Mouse (Mus musculus): Measurements from ENCODE around the gene 1810046K07Rik.

Gene 1810046K07Rik

GRCm38 (mm10) chr9:51305146-51305545 lies 23.6 kb downstream of the 1810046K07Rik start:
- peak in 1 of 2 experiments; percentile 12 for DNase-seq (ENCODE audit: low spot score in 2 of 2)

DNA sequence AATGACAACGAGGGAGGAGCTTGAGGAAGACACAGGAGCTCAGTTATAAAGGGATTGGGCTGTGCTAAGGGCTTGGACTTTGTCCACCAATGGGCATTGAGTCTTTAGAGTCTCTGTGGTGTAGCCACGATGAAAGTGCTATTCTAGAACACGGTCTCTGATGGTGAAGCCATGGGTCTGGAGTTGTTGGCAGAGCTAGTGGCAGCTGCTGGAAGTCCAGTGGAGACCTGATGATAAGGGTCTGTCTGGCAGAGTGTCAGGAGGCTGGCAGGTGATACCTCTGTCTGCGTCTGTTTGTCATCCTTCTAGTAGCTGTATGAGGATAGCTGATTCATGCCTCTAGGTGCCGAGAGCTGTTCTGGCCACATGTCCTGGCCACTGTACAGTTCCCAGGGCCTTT lies 24.7 kb downstream of the 1810046K07Rik start:
- DNase-seq (ENCODE audit: low spot score in 2 of 2) = no peak

DNA sequence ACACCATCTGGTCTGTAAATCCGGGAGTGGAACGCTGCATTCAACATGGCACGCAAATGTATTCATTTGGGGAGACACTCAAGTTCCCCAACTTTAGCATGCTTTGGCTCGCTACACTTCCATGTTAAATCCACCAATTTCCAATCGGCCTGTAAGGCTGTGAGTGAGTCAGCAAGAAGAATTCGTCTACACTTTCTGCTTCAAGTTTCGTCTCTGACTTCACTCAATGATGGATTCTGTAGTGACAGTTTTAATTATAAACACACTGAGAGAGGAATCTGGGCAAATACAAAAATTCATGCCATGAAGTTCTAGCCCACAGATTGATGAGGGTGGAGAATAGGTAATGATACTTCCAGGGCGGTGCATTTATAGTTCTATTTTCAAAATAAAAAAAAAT lies 35.2 kb downstream of the 1810046K07Rik start:
- no peak for DNase-seq (ENCODE audit: low spot score in 2 of 2)

GRCm38 (mm10) chr9:51292674-51293073 lies 36.0 kb downstream of the 1810046K07Rik start:
- peak; percentile 68 to 76 for DNase-seq (ENCODE audit: low spot score in 2 of 2)

GRCm38 (mm10) chr9:51290980-51291379 lies 37.7 kb downstream of the 1810046K07Rik start:
- no peak for DNase-seq (ENCODE audit: low spot score in 2 of 2)

- no peak for DNase-seq (ENCODE audit: low spot score in 2 of 2)
These were observed 42.6 kb downstream of the 1810046K07Rik start for GRCm38 (mm10) chr9:51286079-51286478.

GRCm38 (mm10) chr9:51278500-51279381 lies 50.0 kb downstream of the 1810046K07Rik start, which contains the start of gene Colca2:
Gene Colca2 (minus strand): TSS chr9:51278569.
- DNase-seq (ENCODE audit: low spot score in 2 of 2) = peak; percentile 18 to 36

GRCm38 (mm10) chr9:51277834-51278498 lies 50.8 kb downstream of the 1810046K07Rik start:
- no peak for DNase-seq (ENCODE audit: low spot score in 2 of 2)

DNA sequence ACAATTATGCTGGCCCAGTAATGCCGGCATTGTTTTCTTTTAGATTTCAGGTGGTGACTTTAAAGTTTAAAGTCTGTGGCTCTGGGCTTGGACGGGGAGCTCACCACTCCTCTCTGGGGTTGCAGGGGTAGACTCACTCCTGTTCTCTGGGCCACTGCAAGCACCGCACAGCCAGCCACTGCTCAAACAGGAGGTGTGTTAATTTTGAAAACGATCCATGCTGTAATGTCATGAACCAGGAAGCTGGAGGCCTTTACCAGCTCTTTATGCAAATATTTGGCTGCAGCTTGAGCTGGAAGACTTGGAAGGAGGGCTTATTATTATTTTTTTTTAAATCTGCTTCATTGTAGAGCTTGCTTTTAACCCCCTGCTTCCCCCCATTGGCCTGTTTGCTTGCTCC lies 54.0 kb downstream of the 1810046K07Rik start:
- DNase-seq (ENCODE audit: low spot score in 2 of 2) = no peak

DNA sequence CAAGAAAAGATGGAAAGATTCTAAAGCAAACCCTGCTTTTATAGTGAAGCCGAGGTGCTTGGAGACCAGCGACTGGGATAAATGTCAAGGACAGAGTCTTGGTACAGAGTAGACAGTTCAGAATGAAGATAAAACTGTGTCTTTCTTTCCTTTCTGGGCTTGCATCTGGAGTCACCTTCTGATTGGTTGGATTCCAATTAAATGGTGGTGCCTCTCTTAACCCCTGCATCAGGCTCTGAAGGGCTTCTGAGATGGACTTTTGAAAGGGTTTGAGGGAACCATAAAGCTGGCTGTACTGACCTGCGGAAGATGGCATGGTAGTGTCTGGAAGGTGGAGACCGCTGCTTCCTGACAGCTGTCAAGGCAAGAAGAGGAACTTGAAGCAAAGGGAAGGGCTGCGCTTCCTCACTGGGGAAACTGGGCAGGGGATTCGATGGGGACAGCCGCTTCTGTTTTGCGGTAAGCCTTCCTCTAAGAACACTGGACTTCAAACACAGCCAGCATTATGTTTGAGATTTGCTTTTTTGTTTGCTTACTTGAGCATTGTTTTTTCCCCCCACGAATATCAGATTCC lies 55.0 kb downstream of the 1810046K07Rik start:
- DNase-seq (ENCODE audit: low spot score in 2 of 2) = no peak

GRCm38 (mm10) chr9:51272102-51272501 lies 56.6 kb downstream of the 1810046K07Rik start:
- DNase-seq (ENCODE audit: low spot score in 2 of 2) = no peak

GRCm38 (mm10) chr9:51271073-51271472 lies 57.6 kb downstream of the 1810046K07Rik start:
- no peak for DNase-seq (ENCODE audit: low spot score in 2 of 2)

GRCm38 (mm10) chr9:51268852-51269251 lies 59.9 kb downstream of the 1810046K07Rik start:
- DNase-seq (ENCODE audit: low spot score in 2 of 2) = no peak

DNA sequence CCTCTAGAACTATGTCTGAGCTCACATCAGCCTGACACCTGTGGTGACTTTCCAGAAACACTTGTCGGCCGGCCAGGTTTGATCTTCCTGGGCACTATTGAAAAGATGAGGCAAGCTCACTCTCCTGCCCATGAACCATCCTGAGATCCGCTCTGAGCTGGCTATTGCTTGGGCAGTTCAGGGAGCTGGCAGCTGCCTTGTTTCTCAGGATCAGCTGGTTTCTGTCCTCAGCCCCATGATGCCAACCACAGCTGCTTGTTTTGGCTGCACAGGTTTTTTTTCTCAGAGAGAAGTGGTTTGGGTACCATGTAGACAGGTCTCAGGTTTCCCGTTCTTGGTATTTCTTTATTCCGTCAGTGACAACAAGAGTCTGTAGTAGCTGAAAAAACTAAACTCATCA lies 70.3 kb downstream of the 1810046K07Rik start:
- DNase-seq (ENCODE audit: low spot score in 2 of 2) = no peak

DNA sequence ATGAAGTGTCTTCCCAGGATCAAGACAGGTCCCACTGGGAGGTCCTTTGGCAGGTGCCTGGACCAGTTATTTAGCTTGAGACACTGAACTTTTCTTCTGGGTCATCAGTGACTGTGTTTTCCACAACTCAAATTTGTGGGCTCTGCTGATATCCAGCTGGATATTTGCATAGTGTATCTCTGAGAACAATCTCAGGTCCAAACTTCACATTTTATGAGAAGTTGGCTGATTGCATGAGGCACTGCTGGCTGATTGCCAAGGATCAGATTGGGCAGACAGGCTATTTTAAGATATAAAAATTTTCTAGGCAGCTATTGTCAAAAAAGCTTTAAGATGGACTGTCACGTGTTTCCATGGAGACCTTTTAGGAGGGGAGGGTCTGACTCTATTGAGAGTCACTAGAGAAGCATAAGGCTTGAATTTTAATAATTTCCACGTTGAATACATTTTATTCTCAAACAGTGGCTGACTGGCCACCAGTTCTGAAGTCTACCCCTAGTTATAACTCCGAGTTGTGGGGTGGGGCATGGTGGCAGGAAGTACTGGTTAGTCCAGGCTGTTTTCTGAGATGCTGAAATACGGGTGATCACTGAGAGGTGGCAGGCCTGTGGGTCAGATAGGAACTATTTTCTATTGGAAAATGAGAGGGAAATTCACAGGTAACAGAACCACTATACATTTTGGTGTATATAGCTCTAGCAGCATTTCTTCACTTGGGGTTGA lies 71.8 kb downstream of the 1810046K07Rik start:
- no peak for DNase-seq (ENCODE audit: low spot score in 2 of 2)
